Mouse (Mus musculus) cerebellum, adult 9-10 months (tissue): ENCODE data around the gene Kl.

Experiments used
- DNase-seq: peaks from one replicate; pipeline ENCODE4 v3.0.0; 2022

Kl gene

DNA sequence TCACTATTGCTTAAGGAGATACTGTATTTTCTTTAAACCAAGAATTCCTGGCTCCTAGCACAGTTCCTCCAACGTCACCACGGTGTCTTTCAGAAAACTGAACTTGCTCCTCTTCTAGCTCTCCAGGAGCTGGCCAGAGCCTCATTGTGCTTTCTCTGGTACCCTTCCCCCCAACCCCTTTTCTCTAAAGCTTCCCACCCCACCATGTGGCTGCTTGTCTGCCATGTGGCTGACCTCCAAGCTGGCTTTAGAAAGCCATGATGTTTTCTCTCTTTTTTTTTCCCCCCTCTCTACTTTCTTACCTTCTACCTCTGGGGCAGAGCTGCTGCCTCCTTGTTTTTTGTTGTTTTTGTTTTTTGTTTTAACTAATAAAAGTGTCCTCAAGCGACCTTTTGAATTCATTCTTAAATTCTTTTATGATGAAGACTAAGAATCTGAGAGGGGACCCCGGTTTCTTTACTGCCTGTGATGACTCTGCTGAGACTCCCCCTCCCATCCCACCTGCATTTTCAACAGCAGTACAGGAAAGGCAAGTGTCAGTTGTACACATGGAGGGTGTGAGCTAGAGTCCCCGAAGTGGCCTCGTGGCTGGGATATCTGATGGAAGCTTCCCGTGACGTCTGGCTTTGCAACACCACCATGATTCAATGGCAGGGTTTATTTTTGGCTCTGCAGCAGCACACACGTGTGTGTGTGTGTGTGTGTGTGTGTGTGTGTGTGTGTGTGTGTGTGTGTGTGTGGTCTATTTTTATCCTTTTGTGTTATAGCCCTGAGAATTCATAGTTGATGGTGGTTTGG lies 82.5 kb downstream of the Kl start:
- no peak for DNase-seq

DNA sequence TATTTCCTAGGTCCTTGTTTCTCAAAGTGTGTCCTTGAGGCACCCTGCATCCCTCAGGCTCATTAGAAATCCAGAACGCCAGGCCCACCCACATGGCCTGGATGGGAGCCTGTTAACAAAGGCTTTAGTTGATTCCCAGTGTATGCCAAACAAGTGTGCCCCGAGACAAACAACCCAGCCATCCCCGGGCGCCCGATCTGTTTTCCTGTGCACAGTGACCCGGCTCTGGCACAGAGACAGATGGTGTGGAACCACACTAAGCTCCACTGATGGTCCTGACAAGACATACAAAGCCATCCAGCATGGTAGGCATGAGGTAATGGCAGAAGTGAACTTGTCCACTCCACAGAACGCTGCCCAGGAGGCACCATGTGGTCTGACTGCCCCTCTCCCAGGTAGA lies 85.5 kb downstream of the Kl start:
- no peak for DNase-seq

DNA sequence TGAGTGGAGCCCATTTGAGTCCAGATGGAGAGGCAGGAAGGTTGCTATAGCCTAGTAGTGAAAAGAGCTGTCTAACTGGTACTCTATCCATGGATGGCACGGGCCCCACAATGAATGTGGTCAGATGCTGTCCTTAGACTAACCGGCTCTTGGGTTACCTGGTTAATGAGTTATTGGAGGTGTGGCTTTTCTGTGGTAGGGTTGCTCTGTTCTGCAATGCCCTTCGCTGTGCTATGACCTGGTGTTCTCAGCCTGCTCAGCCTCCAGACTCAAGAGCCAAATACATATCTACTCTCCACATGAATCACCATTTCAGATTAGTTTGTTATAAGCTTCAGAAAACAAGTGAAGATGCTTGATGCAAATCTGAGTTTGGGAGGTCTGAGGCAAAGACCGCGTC lies 90.5 kb downstream of the Kl start:
- no peak for DNase-seq
